Comparison of ENCODE assay signal across 8 mouse cellular contexts in the genomic region with DNA sequence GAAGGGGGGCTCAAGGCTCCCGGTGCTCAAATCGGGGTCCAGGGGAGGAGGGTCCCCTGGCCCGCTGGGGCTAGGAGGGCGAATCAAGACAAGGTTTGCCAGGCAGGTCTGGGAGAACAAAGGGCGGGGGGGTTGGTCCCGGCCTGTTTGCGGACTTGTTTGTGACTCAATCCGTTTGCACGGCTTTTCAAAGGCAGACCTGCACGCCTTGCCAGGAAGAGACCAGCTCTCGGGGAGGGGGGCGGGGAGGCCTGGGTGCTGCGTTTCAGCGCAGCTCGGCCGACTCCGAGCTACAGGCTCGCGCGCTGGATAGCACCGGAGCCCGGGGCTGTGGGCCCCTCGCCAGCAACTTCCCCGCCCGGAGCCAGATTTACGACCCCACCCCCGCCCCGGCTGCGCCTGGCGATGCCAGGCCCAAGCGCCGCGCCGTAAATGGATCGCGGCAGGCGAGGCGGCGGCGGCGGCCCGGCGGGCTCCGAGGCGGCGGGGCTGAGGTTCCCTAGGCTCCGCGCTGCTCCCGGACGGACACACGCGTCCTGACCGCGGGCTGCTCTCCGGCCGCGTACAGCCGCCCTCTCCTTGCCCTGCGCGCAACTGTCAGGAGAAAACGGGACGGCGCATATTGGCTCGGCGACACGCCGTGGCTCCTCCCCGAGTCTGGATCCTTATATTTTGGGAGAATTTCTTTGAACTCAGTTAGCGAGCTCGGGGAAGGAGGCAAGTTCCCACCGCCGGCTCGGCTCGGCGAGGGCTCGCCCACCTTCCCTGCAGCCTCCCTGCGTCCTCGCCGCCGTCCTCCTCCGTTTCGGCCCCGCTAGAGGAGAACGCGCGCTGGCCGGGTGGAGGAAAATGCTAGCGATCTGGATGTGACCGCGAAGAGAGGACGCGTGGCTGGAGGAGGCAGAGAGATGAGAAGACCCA. TPM values are rescaled to one million over a fixed set of nuclear protein-coding genes. Genes with fewer than 3 reads are reported as not detected.
DNase-seq lines count a peak whose midpoint lies in the region; ATAC-seq and TF ChIP-seq lines count a peak whose summit lies in the region.

TSS of gene Kif26b (plus strand) at position 695 of the 921 bp plus-strand sequence.

- WGBS in intestine, postnatal 0 days, result under 1% methylated on average over 85 of the region's 92 CpGs
- under 1% methylated on average over 92 of the region's 92 CpGs for WGBS in limb, embryonic 10.5 days
- under 1% methylated on average over 91 of the region's 92 CpGs for WGBS in midbrain, embryonic 15.5 days
- under 1% methylated on average over 87 of the region's 92 CpGs for WGBS in stomach, embryonic 16.5 days

- H3K27ac ChIP-seq in cortical plate, adult 2 months (ENCODE audit: insufficient read depth, low read length), result 0 out of 2 replicates have a peak within 1 kb of the TSS, but pooled peaks have one; percentile 58
- no peak within 1 kb of the TSS for H3K27ac ChIP-seq in intestine, postnatal 0 days (ENCODE audit: low read depth, low read length)
- peak within 1 kb of the TSS; percentile 96 for H3K27ac ChIP-seq in limb, embryonic 10.5 days
- peak within 1 kb of the TSS; percentile 92 for H3K27ac ChIP-seq in midbrain, embryonic 15.5 days
- peak within 1 kb of the TSS; percentile 62 for H3K27ac ChIP-seq in stomach, embryonic 16.5 days (ENCODE audit: low read length)

- peak within 1 kb of the TSS; percentile 36 for H3K4me3 ChIP-seq in cortical plate, adult 2 months (ENCODE audit: insufficient read depth, low read length)
- peak within 1 kb of the TSS; percentile 65 for H3K4me3 ChIP-seq in intestine, postnatal 0 days (ENCODE audit: low read depth, low read length)
- peak within 1 kb of the TSS; percentile 90 for H3K4me3 ChIP-seq in limb, embryonic 10.5 days
- peak within 1 kb of the TSS; percentile 71 for H3K4me3 ChIP-seq in midbrain, embryonic 15.5 days
- peak within 1 kb of the TSS; percentile 58 for H3K4me3 ChIP-seq in stomach, embryonic 16.5 days (replicated peaks; ENCODE audit: low read length)

- no peaks in the 10 kb centered on the region for H3K9me3 ChIP-seq in intestine, postnatal 0 days (ENCODE audit: control insufficient read depth)
- H3K9me3 ChIP-seq in limb, embryonic 10.5 days (replicated peaks), result no peaks in the 10 kb centered on the region
- H3K9me3 ChIP-seq in midbrain, embryonic 15.5 days, result no peaks in the 10 kb centered on the region
- no peaks in the 10 kb centered on the region for H3K9me3 ChIP-seq in stomach, embryonic 16.5 days (replicated peaks; ENCODE audit: control insufficient read depth, low read length)

- H3K27me3 ChIP-seq in intestine, postnatal 0 days (replicated peaks; ENCODE audit: control insufficient read depth, insufficient read depth, low read length), result peaks cover 54% of the 10 kb centered on the region
- no peaks in the 10 kb centered on the region for H3K27me3 ChIP-seq in limb, embryonic 10.5 days (ENCODE audit: low read depth, poor library complexity, severe bottlenecking)
- H3K27me3 ChIP-seq in midbrain, embryonic 15.5 days (replicated peaks), result no peaks in the 10 kb centered on the region
- peaks cover 8% of the 10 kb centered on the region; the same call in 1 of the 2 replicates for H3K27me3 ChIP-seq in stomach, embryonic 16.5 days (ENCODE audit: control insufficient read depth, insufficient read depth, low read length)

- TF ChIP-seq CTCF in cortical plate, adult 2 months (IDR thresholded peaks at IDR 0.05; ENCODE audit: extremely low read depth, insufficient read depth, low read length), result no peak
- TF ChIP-seq CTCF in intestine, postnatal 0 days (IDR thresholded peaks at IDR 0.05; ENCODE audit: low read depth), result no peak

- peak within 1 kb of the TSS; percentile 99 for H3K4me2 ChIP-seq in intestine, postnatal 0 days (replicated peaks; ENCODE audit: low read depth)
- H3K4me2 ChIP-seq in midbrain, embryonic 15.5 days, result peak within 1 kb of the TSS; percentile 90
- H3K4me2 ChIP-seq in stomach, embryonic 16.5 days (ENCODE audit: low read depth, low read length), result peak within 1 kb of the TSS; percentile 99

- no peaks in the 10 kb centered on the region for H3K4me1 ChIP-seq in cortical plate, adult 2 months (ENCODE audit: control insufficient read depth, insufficient read depth, low read length)
- 0 out of 2 replicates have a peak, but pooled peaks cover 13% of the 10 kb centered on the region for H3K4me1 ChIP-seq in intestine, postnatal 0 days (replicated peaks; ENCODE audit: control insufficient read depth, insufficient read depth, low read length)
- peaks cover 55% of the 10 kb centered on the region for H3K4me1 ChIP-seq in limb, embryonic 10.5 days
- peaks cover 41% of the 10 kb centered on the region for H3K4me1 ChIP-seq in midbrain, embryonic 15.5 days
- peaks cover 20% of the 10 kb centered on the region; the same call in 1 of the 2 replicates for H3K4me1 ChIP-seq in stomach, embryonic 16.5 days (ENCODE audit: control insufficient read depth, insufficient read depth, low read length)

- no peak for ATAC-seq in intestine, postnatal 0 days
- peak; percentile 63 for ATAC-seq in midbrain, embryonic 15.5 days (replicated peaks)
- peak; percentile 66 for ATAC-seq in stomach, embryonic 16.5 days (ENCODE audit: insufficient read depth, low FRiP score)

- H3K36me3 ChIP-seq in intestine, postnatal 0 days (ENCODE audit: control insufficient read depth, insufficient read depth), result no peaks in the 10 kb centered on the region
- peaks cover 15% of the 10 kb centered on the region for H3K36me3 ChIP-seq in limb, embryonic 10.5 days
- H3K36me3 ChIP-seq in midbrain, embryonic 15.5 days (replicated peaks), result no peaks in the 10 kb centered on the region
- no peaks in the 10 kb centered on the region for H3K36me3 ChIP-seq in stomach, embryonic 16.5 days (ENCODE audit: control insufficient read depth, insufficient read depth, low read length)

- peak within 1 kb of the TSS; percentile 26; the same call in 1 of the 2 replicates for H3K9ac ChIP-seq in intestine, postnatal 0 days (ENCODE audit: low read depth, low read length)
- peak within 1 kb of the TSS; percentile 81 for H3K9ac ChIP-seq in midbrain, embryonic 15.5 days
- H3K9ac ChIP-seq in stomach, embryonic 16.5 days (ENCODE audit: low read length), result peak within 1 kb of the TSS; percentile 70

- TF ChIP-seq POLR2A in cortical plate, adult 2 months (IDR thresholded peaks at IDR 0.05; ENCODE audit: extremely low read depth, insufficient read depth, low read length), result no peak

- intact Hi-C loops in heart, postnatal 25 days (cut with DNase I), result no loop called here

- peak; percentile 91 for DNase-seq in heart, adult 11 months
- no peak for DNase-seq in heart, postnatal 25 days (ENCODE audit: low spot score)
- peak; percentile 55 for DNase-seq in gastrocnemius, postnatal 10 days
- DNase-seq in limb, embryonic 10.5 days (ENCODE audit: low spot score), result peak; percentile 84

RNA-seq across cellular contexts. Expression of gene Kif26b, which starts in this region (rescaled TPM):
- 1 to 10 TPM; 4.2 to 4.4 TPM for total RNA-seq in heart, postnatal 25 days (2021)
- 1.9 TPM in 2 replicates for polyA plus RNA-seq in cortical plate, adult 2 months (2012; rRNA removed)
- total RNA-seq in gastrocnemius, postnatal 10 days (2021), result 1 to 10 TPM; 1.4 to 1.7 TPM
- 0.54 and 0.57 TPM in 2 replicates for polyA plus RNA-seq in intestine, postnatal 0 days (2015; fragmentation: Nextera tagmentation; extraction: Ambion mirVana)
- 18.4 and 24.8 TPM in 2 replicates for polyA plus RNA-seq in limb, embryonic 10.5 days (2016; fragmentation: Nextera tagmentation; extraction: Ambion mirVana)
- 9.7 and 10.0 TPM in 2 replicates for polyA plus RNA-seq in midbrain, embryonic 15.5 days (2015; fragmentation: Nextera tagmentation; extraction: Ambion mirVana)
- 1.8 TPM in 2 replicates for polyA plus RNA-seq in stomach, embryonic 16.5 days (2015; fragmentation: Nextera tagmentation; extraction: Ambion mirVana)

Comparison
In these comparisons a context has a peak if more than half of its experiments do, and no peak if none do; other contexts are left out.
1. H3K4me3 ChIP-seq: peak in every context shown above with its lines; median percentile 90 in limb, embryonic 10.5 days; 71 in midbrain, embryonic 15.5 days; 65 in intestine, postnatal 0 days; 58 in stomach, embryonic 16.5 days; 36 in cortical plate, adult 2 months.
2. H3K9ac ChIP-seq: peak in every context shown above with its lines; median percentile 81 in midbrain, embryonic 15.5 days; 70 in stomach, embryonic 16.5 days; 26 in intestine, postnatal 0 days.